Comparison of ENCODE assay signal across 31 mouse cellular contexts in the genomic region with DNA sequence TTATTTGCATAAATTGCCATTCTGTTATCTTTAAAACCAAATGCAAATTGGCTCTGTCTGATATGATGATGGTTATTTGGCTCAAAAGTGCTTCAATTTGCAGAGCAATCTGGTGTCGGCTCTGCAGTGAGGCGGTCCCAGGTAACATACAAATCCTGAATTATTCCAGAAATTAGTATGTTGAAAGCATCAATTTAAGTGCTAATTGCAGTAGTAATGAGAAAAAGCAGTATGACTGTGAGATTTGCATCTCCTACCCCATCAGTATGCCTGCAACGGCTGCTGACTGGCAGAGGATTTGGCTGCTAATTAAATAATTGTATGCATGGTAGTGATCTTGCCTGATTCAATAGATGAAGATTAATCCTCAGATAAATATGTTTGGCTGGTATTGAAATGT. TPM values are rescaled to one million over a fixed set of nuclear protein-coding genes. Genes with fewer than 3 reads are reported as not detected.
A peak's percentile ranks its signal among the peaks of the same experiment; 100 is the strongest.
DNase-seq lines count a peak whose midpoint lies in the region; ATAC-seq lines count a peak whose summit lies in the region.
"Had no signal": no experiment of that assay in that cellular context is flagged by ENCODE, and none has a peak within 500 bp of the region (broad histone marks: within the 10 kb centered on the region; RNA-seq: fewer than 3 reads in every experiment).

No protein-coding gene starts in this region.

- H3K27me3 ChIP-seq in hindbrain, embryonic 14.5 days (ENCODE audit: control insufficient read depth, insufficient read depth, low read length): no peaks in the 10 kb centered on the region
- no peaks in the 10 kb centered on the region for H3K27me3 ChIP-seq in hindbrain, embryonic 12.5 days
- no peaks in the 10 kb centered on the region for H3K27me3 ChIP-seq in midbrain, embryonic 14.5 days (ENCODE audit: control insufficient read depth, insufficient read depth, low read length)
- H3K27me3 ChIP-seq in midbrain, embryonic 10.5 days (ENCODE audit: low read depth, poor library complexity, severe bottlenecking): no peaks in the 10 kb centered on the region
- H3K27me3 ChIP-seq in forebrain, embryonic 15.5 days: no peaks in the 10 kb centered on the region
- H3K27me3 ChIP-seq: embryonic facial prominence, embryonic 15.5 days; limb, embryonic 12.5 days; liver, embryonic 15.5 days; lung, embryonic 15.5 days; neural tube, embryonic 15.5 days; Patski had no signal

- H3K27ac ChIP-seq in hindbrain, embryonic 14.5 days: no peak overlapping the region
- H3K27ac ChIP-seq in hindbrain, embryonic 12.5 days: no peak overlapping the region
- no peak overlapping the region for H3K27ac ChIP-seq in midbrain, embryonic 14.5 days (replicated peaks; ENCODE audit: low read depth, low read length)
- no peak overlapping the region for H3K27ac ChIP-seq in midbrain, embryonic 10.5 days (replicated peaks)
- no peak overlapping the region for H3K27ac ChIP-seq in forebrain, embryonic 15.5 days (replicated peaks)
- H3K27ac ChIP-seq: embryonic facial prominence, embryonic 10.5 days; embryonic facial prominence, embryonic 15.5 days; limb, embryonic 12.5 days; liver, embryonic 15.5 days; lung, embryonic 15.5 days; neural tube, embryonic 15.5 days had no signal

- H3K9me3 ChIP-seq in hindbrain, embryonic 14.5 days (ENCODE audit: control insufficient read depth, low read length): no peaks in the 10 kb centered on the region
- no peaks in the 10 kb centered on the region for H3K9me3 ChIP-seq in hindbrain, embryonic 12.5 days (replicated peaks)
- H3K9me3 ChIP-seq in midbrain, embryonic 14.5 days (ENCODE audit: control insufficient read depth, low read length): no peaks in the 10 kb centered on the region
- no peaks in the 10 kb centered on the region for H3K9me3 ChIP-seq in midbrain, embryonic 10.5 days (replicated peaks)
- H3K9me3 ChIP-seq in forebrain, embryonic 15.5 days: no peaks in the 10 kb centered on the region
- H3K9me3 ChIP-seq: embryonic facial prominence, embryonic 10.5 days; embryonic facial prominence, embryonic 15.5 days; limb, embryonic 12.5 days; liver, embryonic 15.5 days; lung, embryonic 15.5 days; neural tube, embryonic 15.5 days had no signal

- WGBS in hindbrain, embryonic 14.5 days: 68% methylated on average over 3 of the region's 3 CpGs
- WGBS in hindbrain, embryonic 12.5 days: 82% methylated on average over 3 of the region's 3 CpGs
- WGBS in midbrain, embryonic 14.5 days: 71% methylated on average over 3 of the region's 3 CpGs
- 86% methylated on average over 3 of the region's 3 CpGs for WGBS in midbrain, embryonic 10.5 days
- WGBS in forebrain, embryonic 15.5 days: 24% methylated on average over 3 of the region's 3 CpGs

- H3K9ac ChIP-seq in hindbrain, embryonic 14.5 days: no peak overlapping the region
- no peak overlapping the region for H3K9ac ChIP-seq in hindbrain, embryonic 12.5 days
- H3K9ac ChIP-seq in midbrain, embryonic 14.5 days (replicated peaks; ENCODE audit: low read length): no peak overlapping the region
- no peak overlapping the region for H3K9ac ChIP-seq in forebrain, embryonic 15.5 days (replicated peaks)
- H3K9ac ChIP-seq: embryonic facial prominence, embryonic 15.5 days; limb, embryonic 12.5 days; liver, embryonic 15.5 days; lung, embryonic 15.5 days; neural tube, embryonic 15.5 days had no signal

- peak; percentile 48 for ATAC-seq in hindbrain, embryonic 14.5 days (ENCODE audit: low FRiP score)
- ATAC-seq in hindbrain, embryonic 12.5 days (ENCODE audit: low FRiP score): no peak
- peak; percentile 46; the same call in 1 of the 2 replicates for ATAC-seq in midbrain, embryonic 14.5 days (ENCODE audit: low FRiP score, low TSS enrichment)
- peak; percentile 95 for ATAC-seq in forebrain, embryonic 15.5 days (replicated peaks)
- no peak for ATAC-seq in cerebellum, adult (ENCODE audit: insufficient number of reproducible peaks, low FRiP score, low TSS enrichment)
- no peak for ATAC-seq in inflammation-experienced regulatory T-cells, adult 6 months
- ATAC-seq: intestine, postnatal 0 days; Patski had no signal

- H3K4me3 ChIP-seq in hindbrain, embryonic 14.5 days (replicated peaks; ENCODE audit: low read length): no peak overlapping the region
- no peak overlapping the region for H3K4me3 ChIP-seq in hindbrain, embryonic 12.5 days
- no peak overlapping the region for H3K4me3 ChIP-seq in midbrain, embryonic 14.5 days (replicated peaks; ENCODE audit: low read depth, low read length)
- H3K4me3 ChIP-seq in midbrain, embryonic 10.5 days: no peak overlapping the region
- H3K4me3 ChIP-seq in forebrain, embryonic 15.5 days: no peak overlapping the region
- H3K4me3 ChIP-seq: embryonic facial prominence, embryonic 10.5 days; embryonic facial prominence, embryonic 15.5 days; limb, embryonic 12.5 days; liver, embryonic 15.5 days; lung, embryonic 15.5 days; neural tube, embryonic 15.5 days had no signal

- no peak overlapping the region for H3K4me2 ChIP-seq in hindbrain, embryonic 14.5 days (replicated peaks)
- H3K4me2 ChIP-seq in hindbrain, embryonic 12.5 days (replicated peaks): no peak overlapping the region
- H3K4me2 ChIP-seq in midbrain, embryonic 14.5 days (ENCODE audit: low read length): no peak overlapping the region
- H3K4me2 ChIP-seq in forebrain, embryonic 15.5 days (replicated peaks): no peak overlapping the region
- H3K4me2 ChIP-seq: embryonic facial prominence, embryonic 15.5 days; heart, embryonic 11.5 days; limb, embryonic 12.5 days; liver, embryonic 15.5 days; lung, embryonic 15.5 days; neural tube, embryonic 15.5 days had no signal

- peaks cover 5% of the 10 kb centered on the region; the same call in 1 of the 2 replicates for H3K36me3 ChIP-seq in hindbrain, embryonic 14.5 days (replicated peaks; ENCODE audit: control insufficient read depth, insufficient read depth)
- no peaks in the 10 kb centered on the region for H3K36me3 ChIP-seq in hindbrain, embryonic 12.5 days
- 0 out of 2 replicates have a peak, but pooled peaks cover 6% of the 10 kb centered on the region for H3K36me3 ChIP-seq in midbrain, embryonic 14.5 days (ENCODE audit: control insufficient read depth, insufficient read depth, low read length)
- no peaks in the 10 kb centered on the region; the same call in 1 of the 2 replicates for H3K36me3 ChIP-seq in midbrain, embryonic 10.5 days
- no peaks in the 10 kb centered on the region for H3K36me3 ChIP-seq in forebrain, embryonic 15.5 days
- H3K36me3 ChIP-seq: liver, embryonic 15.5 days had no signal

- DNase-seq in hindbrain, embryonic 14.5 days (ENCODE audit: low spot score): peak; percentile 26
- DNase-seq in midbrain, embryonic 14.5 days: peak; percentile 4
- DNase-seq in midbrain, embryonic 10.5 days (ENCODE audit: low spot score): no peak
- DNase-seq: adrenal gland, postnatal 14 days; cerebellum, adult 8-10 months; cerebellum, postnatal 25 days; gastrocnemius, postnatal 25 days; heart, adult 11 months; heart, postnatal 36 days; kidney, postnatal 14 days; retina, postnatal 1 day; right cerebral cortex, postnatal 14 days; thymus, postnatal 4 days had no signal

- H3K4me1 ChIP-seq in hindbrain, embryonic 14.5 days (replicated peaks; ENCODE audit: control insufficient read depth, insufficient read depth, low read length): no peaks in the 10 kb centered on the region
- H3K4me1 ChIP-seq in hindbrain, embryonic 12.5 days: no peaks in the 10 kb centered on the region
- no peaks in the 10 kb centered on the region for H3K4me1 ChIP-seq in midbrain, embryonic 14.5 days (ENCODE audit: control insufficient read depth, insufficient read depth, low read length)
- H3K4me1 ChIP-seq in midbrain, embryonic 10.5 days: no peaks in the 10 kb centered on the region
- no peaks in the 10 kb centered on the region for H3K4me1 ChIP-seq in forebrain, embryonic 15.5 days
- H3K4me1 ChIP-seq: embryonic facial prominence, embryonic 10.5 days; embryonic facial prominence, embryonic 15.5 days; limb, embryonic 12.5 days; liver, embryonic 15.5 days; lung, embryonic 15.5 days; neural tube, embryonic 15.5 days had no signal

RNA-seq across cellular contexts. Expression of a gene that starts 51.2 kb away (rescaled TPM):
- polyA plus RNA-seq in hindbrain, embryonic 14.5 days (2014; fragmentation: Nextera tagmentation; extraction: Ambion mirVana): 0.08 and 0.59 TPM in 2 replicates
- polyA plus RNA-seq in hindbrain, embryonic 12.5 days (2016; fragmentation: Nextera tagmentation; extraction: Ambion mirVana): 1.1 TPM in 2 replicates
- 0.77 and 0.91 TPM in 2 replicates for polyA plus RNA-seq in midbrain, embryonic 14.5 days (2014; fragmentation: Nextera tagmentation; extraction: Ambion mirVana)
- 6.5 and 10.5 TPM in 2 replicates for polyA plus RNA-seq in midbrain, embryonic 10.5 days (2016; fragmentation: Nextera tagmentation; extraction: Ambion mirVana)
- polyA plus RNA-seq in forebrain, embryonic 15.5 days (2015; fragmentation: Nextera tagmentation; extraction: Ambion mirVana): 0.64 and 1.8 TPM in 2 replicates
- not detected for polyA plus RNA-seq in inflammation-experienced regulatory T-cells, adult 6 months (2017; shearing (Covaris generic))
- polyA plus RNA-seq: frontal cortex, adult 2 months; heart, embryonic 16.5 days; intestine, postnatal 0 days; liver, adult 2 months; liver, embryonic 15.5 days; lung, embryonic 15.5 days; small intestine, adult 2 months; stomach, embryonic 14.5 days had no signal

Comparison
In these comparisons a context has a peak if more than half of its experiments do, and no peak if none do; other contexts are left out.
1. ATAC-seq: peak in hindbrain, embryonic 14.5 days (single experiment), midbrain, embryonic 14.5 days (single experiment) and forebrain, embryonic 15.5 days (single experiment); none in hindbrain, embryonic 12.5 days (single experiment), cerebellum, adult (single experiment) and inflammation-experienced regulatory T-cells, adult 6 months (single experiment).